Mouse (Mus musculus) thymus, adult 2 months (tissue): ENCODE measurements around the gene Rhoq.

Experiments
- CTCF ChIP-seq: fragments of 200-500 bp; IDR thresholded peaks from 2 replicates; pipeline ENCODE4 v1.5.1; 2012; ENCODE audit warnings: mild to moderate bottlenecking, control low read depth, low read length, moderate library complexity, borderline replicate concordance; ENCODE audit not compliant: control insufficient read depth, poor library complexity, insufficient read depth; ENCODE audit errors: extremely low read depth
- POLR2A ChIP-seq: fragments of 200-500 bp; IDR thresholded peaks from 2 replicates; pipeline ENCODE4 v1.6.1; 2012; ENCODE audit warnings: mild to moderate bottlenecking, low read length, control low read depth, moderate library complexity; ENCODE audit not compliant: control insufficient read depth, poor library complexity, insufficient read depth; ENCODE audit errors: extremely low read depth

GRCm38 (mm10) chr17:86981701-86982100, 18.8 kb downstream of the Rhoq start:
- TF ChIP-seq CTCF (no peak), POLR2A (no peak)
